Mouse (Mus musculus): ENCODE data around the gene Znhit6. TPM values are rescaled to one million over a fixed set of nuclear protein-coding genes. Genes with fewer than 3 reads are reported as not detected.
A peak's percentile ranks its signal among the peaks of the same experiment; 100 is the strongest.

The Znhit6 gene
- polyA plus RNA-seq, 1 experiment from 2014 or later: 30.1 TPM

DNA sequence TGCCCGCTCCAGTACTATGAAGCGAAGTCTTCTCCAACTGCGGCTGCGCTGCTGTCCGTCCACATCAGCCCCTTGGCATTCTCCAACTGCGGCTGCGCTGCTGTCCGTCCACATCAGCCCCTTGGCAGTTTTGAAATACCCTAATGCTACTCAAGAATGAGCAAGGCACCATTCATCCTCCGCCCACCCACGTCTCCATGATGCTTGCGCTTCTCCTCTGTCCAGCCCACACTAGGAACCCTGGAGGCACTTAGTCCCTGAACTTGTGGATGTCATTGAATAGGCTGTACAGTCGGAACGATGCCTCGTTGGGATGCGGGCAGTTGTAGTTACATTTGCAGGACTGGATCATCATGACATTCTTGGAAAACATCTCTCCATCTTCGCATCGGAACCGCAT lies 71.4 kb downstream of the Znhit6 start:
- no peak for ATAC-seq
- H3K4me3 ChIP-seq (replicated peaks; ENCODE audit: low read length): peak overlapping the region; percentile 17
- H3K9me3 ChIP-seq (ENCODE audit: control insufficient read depth, low read length): no peaks in the 10 kb centered on the region
- H3K36me3 ChIP-seq (ENCODE audit: control insufficient read depth, insufficient read depth): no peaks in the 10 kb centered on the region
- peak overlapping the region; percentile 38 for H3K4me2 ChIP-seq (ENCODE audit: low read length)
- no peak overlapping the region for H3K27ac ChIP-seq (ENCODE audit: low read length)
- 72% methylated on average over 18 of the region's 18 CpGs for WGBS
- peaks cover 14% of the 10 kb centered on the region; the same call in 1 of the 2 replicates for H3K27me3 ChIP-seq (replicated peaks; ENCODE audit: control insufficient read depth, insufficient read depth, low read length)
- H3K9ac ChIP-seq (replicated peaks; ENCODE audit: low read depth, low read length): no peak overlapping the region
- peaks cover 58% of the 10 kb centered on the region for H3K4me1 ChIP-seq (replicated peaks; ENCODE audit: control insufficient read depth, insufficient read depth, low read length)

DNA sequence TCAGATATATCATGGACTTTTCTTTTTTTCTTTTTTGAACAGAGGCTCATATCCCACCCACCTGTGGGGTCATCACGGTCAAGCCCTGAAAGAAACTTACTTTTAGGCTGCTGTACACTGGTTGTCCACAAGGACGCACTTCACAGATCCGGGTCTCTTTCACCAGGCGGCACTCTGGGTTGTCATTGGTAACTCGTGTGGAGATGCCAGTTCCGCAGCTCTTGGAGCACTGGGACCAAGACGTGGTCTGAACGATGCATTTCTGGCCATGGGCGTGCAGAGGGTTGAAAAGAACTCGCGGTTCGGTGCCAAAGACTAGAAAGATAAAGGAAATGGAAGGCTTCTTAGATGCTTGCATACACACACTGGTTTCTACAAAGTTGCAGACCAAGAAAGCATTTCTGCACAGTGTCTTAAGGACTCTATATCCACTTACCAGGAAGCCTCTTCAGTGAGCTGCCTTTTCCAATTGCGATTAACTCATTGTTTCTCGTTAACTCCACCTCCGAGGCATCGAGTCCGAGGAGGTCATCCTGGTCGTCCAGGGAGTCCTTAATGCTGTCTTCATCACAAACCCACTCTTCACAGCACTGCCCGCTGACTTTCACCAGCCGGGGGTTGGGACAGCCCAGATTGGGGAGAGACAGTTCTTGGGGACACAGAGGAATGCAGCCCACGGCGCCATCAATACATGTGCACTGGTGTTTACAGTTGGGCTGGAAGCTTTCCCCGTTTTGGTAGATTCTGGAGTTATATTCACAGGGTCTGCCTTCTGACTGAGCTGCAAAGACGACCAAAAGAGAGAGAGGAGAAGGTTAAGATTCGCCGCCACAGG lies 72.3 kb downstream of the Znhit6 start:
- Histone ChIP-seq H3K4me1 (replicated peaks; ENCODE audit: control insufficient read depth, insufficient read depth, low read length) (peaks cover 66% of the 10 kb centered on the region), H3K9ac (replicated peaks; ENCODE audit: low read depth, low read length) (peak overlapping the region; percentile 71)

DNA sequence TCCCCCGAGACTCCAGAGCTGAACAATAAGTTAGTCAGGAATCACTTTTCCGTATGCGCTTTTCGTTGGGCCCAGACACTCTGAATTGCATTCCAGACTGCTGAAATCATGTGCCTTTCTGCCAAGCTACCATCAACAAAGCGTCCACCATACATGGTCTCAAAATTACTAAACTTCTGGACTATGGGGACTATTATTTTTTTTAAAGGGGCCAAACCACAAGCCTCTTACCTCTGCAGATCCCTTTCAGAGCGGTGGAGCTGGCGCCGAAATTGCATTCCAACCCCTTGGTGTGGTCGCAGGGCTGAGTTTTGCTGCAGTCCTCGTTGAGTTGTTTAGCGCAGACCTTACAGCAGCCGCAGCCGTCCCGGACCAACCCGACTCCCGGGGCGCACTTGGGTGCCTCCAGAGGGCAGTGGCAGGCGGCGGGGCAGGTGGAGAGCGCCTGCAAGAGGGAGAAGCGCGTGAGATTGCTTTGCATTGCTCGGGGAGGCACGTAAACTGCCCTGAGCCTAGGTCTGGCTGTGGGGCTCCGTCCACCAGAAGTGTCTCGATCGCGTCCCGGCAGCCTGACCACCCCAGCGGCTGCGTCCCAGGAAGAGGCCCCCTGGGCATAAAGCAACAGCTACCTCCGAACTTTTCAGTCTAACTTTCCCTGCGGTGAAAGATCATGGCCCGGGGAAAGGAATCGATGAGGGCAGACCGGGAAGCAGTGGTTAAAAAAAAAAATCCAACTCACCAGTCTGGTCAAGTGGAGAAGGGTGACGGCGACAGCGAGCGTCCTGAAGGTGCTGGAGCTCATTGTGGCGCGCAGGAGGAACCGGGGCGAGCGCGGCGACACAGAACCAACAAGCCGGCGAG lies 73.2 kb downstream of the Znhit6 start:
- peaks cover 66% of the 10 kb centered on the region for H3K4me1 ChIP-seq (replicated peaks; ENCODE audit: control insufficient read depth, insufficient read depth, low read length)

More for the DNA sequence above, 72.3 kb downstream of the Znhit6 start:
- H3K27me3 ChIP-seq (replicated peaks; ENCODE audit: control insufficient read depth, insufficient read depth, low read length): peaks cover 14% of the 10 kb centered on the region; the same call in 1 of the 2 replicates
- ATAC-seq: peak; percentile 19; the same call in 1 of the 2 replicates
- H3K4me2 ChIP-seq (ENCODE audit: low read length): peak overlapping the region; percentile 84
- peak overlapping the region; percentile 61 for H3K4me3 ChIP-seq (replicated peaks; ENCODE audit: low read length)
- no peaks in the 10 kb centered on the region for H3K36me3 ChIP-seq (ENCODE audit: control insufficient read depth, insufficient read depth)
- H3K9me3 ChIP-seq (ENCODE audit: control insufficient read depth, low read length): no peaks in the 10 kb centered on the region
- H3K27ac ChIP-seq (ENCODE audit: low read length): no peak overlapping the region
- 7% methylated on average over 26 of the region's 26 CpGs for WGBS

DNA sequence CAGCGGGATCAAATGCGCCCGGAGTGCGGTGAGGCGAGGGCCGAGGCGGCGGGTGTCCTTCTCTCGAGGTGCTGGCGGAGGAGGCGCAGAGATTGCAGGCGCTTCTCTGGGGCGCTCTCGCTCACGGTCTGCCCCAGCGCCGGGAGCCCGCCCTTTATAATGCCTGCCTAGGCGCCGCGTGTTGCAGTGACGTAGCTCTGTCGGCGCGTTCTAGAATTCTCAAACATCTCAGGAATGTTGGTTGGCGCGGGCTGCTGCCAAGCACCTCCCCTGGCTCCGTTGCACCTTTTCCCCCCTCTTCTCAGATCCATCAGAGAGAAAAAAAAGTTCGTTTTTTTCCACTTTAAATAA lies 73.8 kb downstream of the Znhit6 start, which contains the start of gene Ccn1:
Ccn1 (minus strand) TSS at position 130 of the 351 bp plus-strand sequence.
- Histone ChIP-seq H3K4me3 (replicated peaks; ENCODE audit: low read length) (peak within 1 kb of the TSS; percentile 61), H3K9ac (replicated peaks; ENCODE audit: low read depth, low read length) (peak within 1 kb of the TSS; percentile 71), H3K27me3 (replicated peaks; ENCODE audit: control insufficient read depth, insufficient read depth, low read length) (peaks cover 14% of the 10 kb centered on the region; the same call in 1 of the 2 replicates), H3K27ac (ENCODE audit: low read length) (peak within 1 kb of the TSS; percentile 54), H3K4me1 (replicated peaks; ENCODE audit: control insufficient read depth, insufficient read depth, low read length) (peaks cover 66% of the 10 kb centered on the region), H3K36me3 (ENCODE audit: control insufficient read depth, insufficient read depth) (no peaks in the 10 kb centered on the region), H3K4me2 (ENCODE audit: low read length) (peak within 1 kb of the TSS; percentile 84), H3K9me3 (ENCODE audit: control insufficient read depth, low read length) (no peaks in the 10 kb centered on the region)
- peak; percentile 57 for ATAC-seq
- WGBS: 1% methylated on average over 26 of the region's 29 CpGs

More for the DNA sequence above, 73.2 kb downstream of the Znhit6 start:
- Histone ChIP-seq H3K4me2 (ENCODE audit: low read length) (peak overlapping the region; percentile 84), H3K27ac (ENCODE audit: low read length) (peak overlapping the region; percentile 54), H3K4me3 (replicated peaks; ENCODE audit: low read length) (peak overlapping the region; percentile 61), H3K9me3 (ENCODE audit: control insufficient read depth, low read length) (no peaks in the 10 kb centered on the region), H3K36me3 (ENCODE audit: control insufficient read depth, insufficient read depth) (no peaks in the 10 kb centered on the region), H3K9ac (replicated peaks; ENCODE audit: low read depth, low read length) (peak overlapping the region; percentile 71), H3K27me3 (replicated peaks; ENCODE audit: control insufficient read depth, insufficient read depth, low read length) (peaks cover 14% of the 10 kb centered on the region; the same call in 1 of the 2 replicates)
- whole genome bisulfite sequencing: under 1% methylated on average over 49 of the region's 49 CpGs
- 0 out of 2 replicates have a peak, but pooled peaks have one; percentile 7 for ATAC-seq

DNA sequence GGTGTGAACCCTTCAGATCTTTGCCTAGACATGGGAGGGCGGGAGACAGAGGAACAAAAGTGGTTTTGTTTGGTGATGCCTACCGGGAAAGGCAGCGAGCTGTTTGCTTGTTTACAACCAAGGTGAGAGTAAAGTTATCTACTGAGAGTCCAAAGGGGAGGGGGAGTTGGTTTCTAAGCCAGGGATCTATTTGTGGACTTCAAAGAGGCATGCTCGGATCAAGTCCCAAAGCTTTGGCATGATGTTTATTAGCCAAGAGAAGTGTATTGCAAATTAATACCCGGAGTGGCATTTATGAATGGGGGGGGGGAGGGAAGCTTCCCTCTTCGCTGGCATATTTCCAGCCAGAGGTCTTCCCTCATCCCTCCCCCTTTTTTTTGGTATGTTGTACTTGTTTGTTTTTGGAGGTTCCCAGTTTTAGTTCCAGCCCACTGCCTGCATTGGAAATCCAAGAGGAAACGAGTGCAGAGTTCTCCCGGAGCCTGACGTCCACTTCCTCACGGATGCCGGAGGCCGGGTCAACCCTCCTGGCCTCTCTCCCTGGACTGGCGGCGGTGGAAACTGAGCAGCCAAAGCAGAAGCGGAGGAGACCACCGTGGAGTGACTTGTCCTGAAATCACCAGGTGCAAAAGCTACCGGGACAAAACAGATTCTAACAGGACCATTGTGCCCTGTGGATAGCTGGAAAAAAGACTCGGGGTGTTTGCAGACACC lies 74.5 kb downstream of the Znhit6 start:
- Histone ChIP-seq H3K27me3 (replicated peaks; ENCODE audit: control insufficient read depth, insufficient read depth, low read length) (peaks cover 14% of the 10 kb centered on the region; the same call in 1 of the 2 replicates), H3K4me2 (ENCODE audit: low read length) (peak overlapping the region; percentile 84), H3K4me3 (replicated peaks; ENCODE audit: low read length) (peak overlapping the region; percentile 61), H3K36me3 (ENCODE audit: control insufficient read depth, insufficient read depth) (no peaks in the 10 kb centered on the region), H3K27ac (ENCODE audit: low read length) (peak overlapping the region; percentile 54), H3K9me3 (ENCODE audit: control insufficient read depth, low read length) (no peaks in the 10 kb centered on the region), H3K4me1 (replicated peaks; ENCODE audit: control insufficient read depth, insufficient read depth, low read length) (peaks cover 65% of the 10 kb centered on the region), H3K9ac (replicated peaks; ENCODE audit: low read depth, low read length) (peak overlapping the region; percentile 71; the same call in 1 of the 2 replicates)
- WGBS: under 1% methylated on average over 18 of the region's 18 CpGs
- no peak for ATAC-seq

DNA sequence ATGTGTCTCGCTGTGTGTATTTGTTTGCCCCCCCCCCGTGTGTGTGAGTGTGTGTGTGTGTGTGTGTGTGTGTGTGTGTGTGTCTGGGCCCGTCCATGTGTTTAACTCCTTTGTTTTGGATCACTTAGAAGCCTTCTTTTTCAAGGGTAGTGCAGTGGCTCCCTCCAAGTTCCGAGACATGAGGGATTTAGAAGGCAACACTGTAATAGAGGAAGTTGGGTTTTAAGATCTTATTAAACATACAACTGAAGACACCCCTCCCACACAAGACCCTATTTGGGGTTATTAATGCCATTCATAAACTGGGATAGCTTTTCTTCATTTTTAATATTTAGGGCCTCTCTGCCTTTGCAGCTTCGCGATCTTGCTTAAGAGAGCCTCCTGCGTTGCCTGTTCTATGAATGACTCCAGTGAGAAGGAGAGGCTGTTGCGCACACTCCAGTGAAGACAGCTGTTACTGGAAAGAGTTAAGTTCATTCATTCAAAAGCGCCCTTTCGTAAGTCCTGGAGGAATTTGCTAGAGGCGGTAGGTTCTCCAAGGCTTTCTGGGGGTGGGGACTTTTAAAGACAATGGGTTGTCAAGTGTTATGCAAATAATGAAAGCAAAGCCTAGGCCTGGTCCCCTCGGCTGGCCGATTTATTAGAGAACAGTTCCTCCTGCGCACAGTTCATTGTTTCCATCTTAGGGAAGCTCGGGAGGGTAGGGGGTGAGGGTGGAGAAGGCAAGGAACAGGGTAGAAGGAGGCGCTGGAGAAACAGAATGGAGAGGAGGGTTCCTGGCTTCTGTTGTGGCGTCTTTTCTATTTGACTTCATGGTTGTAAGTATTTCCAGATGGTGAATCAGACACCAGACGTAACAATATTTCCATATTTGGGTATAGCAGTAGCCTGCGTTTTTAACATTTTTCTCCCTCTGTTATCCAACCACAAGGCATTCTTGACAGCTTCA lies 75.3 kb downstream of the Znhit6 start:
- 4% methylated on average over 19 of the region's 19 CpGs for WGBS
- Histone ChIP-seq H3K4me1 (replicated peaks; ENCODE audit: control insufficient read depth, insufficient read depth, low read length) (peaks cover 59% of the 10 kb centered on the region), H3K27me3 (replicated peaks; ENCODE audit: control insufficient read depth, insufficient read depth, low read length) (peaks cover 14% of the 10 kb centered on the region; the same call in 1 of the 2 replicates), H3K27ac (ENCODE audit: low read length) (peak overlapping the region; percentile 45), H3K9ac (replicated peaks; ENCODE audit: low read depth, low read length) (no peak overlapping the region), H3K4me3 (replicated peaks; ENCODE audit: low read length) (peak overlapping the region; percentile 2; the same call in 1 of the 2 replicates), H3K9me3 (ENCODE audit: control insufficient read depth, low read length) (no peaks in the 10 kb centered on the region), H3K36me3 (ENCODE audit: control insufficient read depth, insufficient read depth) (no peaks in the 10 kb centered on the region), H3K4me2 (ENCODE audit: low read length) (peak overlapping the region; percentile 84)
- ATAC-seq: peak; percentile 35

DNA sequence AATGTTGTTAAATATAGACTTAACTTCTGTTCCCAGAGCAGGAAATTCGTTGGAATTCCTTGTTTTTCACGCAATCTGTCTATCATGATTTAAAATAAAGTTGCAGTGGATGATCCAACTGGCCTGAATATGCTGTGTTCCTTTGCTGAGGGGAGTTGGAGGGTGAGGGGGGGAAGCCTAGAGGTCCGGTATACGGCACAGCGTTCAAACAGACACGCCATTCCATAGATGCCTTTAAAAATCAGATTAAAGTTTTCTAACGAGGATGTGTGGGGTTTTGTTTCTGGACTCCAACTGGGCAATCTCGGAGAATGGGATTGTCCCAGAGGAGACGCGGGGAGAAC lies 75.9 kb downstream of the Znhit6 start:
- Histone ChIP-seq H3K4me2 (ENCODE audit: low read length) (peak overlapping the region; percentile 65), H3K27me3 (replicated peaks; ENCODE audit: control insufficient read depth, insufficient read depth, low read length) (peaks cover 14% of the 10 kb centered on the region; the same call in 1 of the 2 replicates), H3K4me3 (replicated peaks; ENCODE audit: low read length) (0 out of 2 replicates have a peak overlapping the region, but pooled peaks have one; percentile 1), H3K9me3 (ENCODE audit: control insufficient read depth, low read length) (no peaks in the 10 kb centered on the region), H3K27ac (ENCODE audit: low read length) (no peak overlapping the region), H3K4me1 (replicated peaks; ENCODE audit: control insufficient read depth, insufficient read depth, low read length) (peaks cover 60% of the 10 kb centered on the region), H3K9ac (replicated peaks; ENCODE audit: low read depth, low read length) (no peak overlapping the region), H3K36me3 (ENCODE audit: control insufficient read depth, insufficient read depth) (no peaks in the 10 kb centered on the region)
- WGBS: 7% methylated on average over 10 of the region's 10 CpGs
- ATAC-seq: no peak
